ENCODE assay signal across 10 mouse cellular contexts in genomic region chr1:50962649-50963000, GRCm38 (mm10).
A peak's percentile ranks its signal among the peaks of the same experiment; 100 is the strongest.
DNase-seq lines count a peak whose midpoint lies in the region; ATAC-seq and TF ChIP-seq lines count a peak whose summit lies in the region.
"Had no signal": no experiment of that assay in that cellular context is flagged by ENCODE, and none has a peak within 500 bp of the region (broad histone marks: within the 10 kb centered on the region; RNA-seq: fewer than 3 reads in every experiment).

No protein-coding gene starts in this region.

- no peak overlapping the region for H3K9ac ChIP-seq in heart, embryonic 14.5 days (ENCODE audit: low read length)
- H3K9ac ChIP-seq in CH12.LX (ENCODE audit: insufficient read depth, low read depth), result no peak overlapping the region
- H3K9ac ChIP-seq in embryonic facial prominence, embryonic 15.5 days, result no peak overlapping the region

- TF ChIP-seq POLR2A in CH12.LX (IDR thresholded peaks at IDR 0.05; ENCODE audit: low read depth, low read length), result no peak

- 57% methylated on average over 4 of the region's 4 CpGs for WGBS in heart, embryonic 14.5 days
- 60% methylated on average over 4 of the region's 4 CpGs for WGBS in heart, embryonic 10.5 days
- 51% methylated on average over 4 of the region's 4 CpGs for WGBS in embryonic facial prominence, embryonic 15.5 days

- in situ Hi-C loops in CH12.LX (cut with MboI; ENCODE audit: low pct_ligation_motif_present, low pct_unique_long_range_greater_than_20kb, low sequenced_read_pairs), result loop anchor here (25.0 kb wide), 2 partner anchors 375 to 650 kb away; no protein-coding TSS in a partner anchor

- TF ChIP-seq EP300 in CH12.LX (IDR thresholded peaks at IDR 0.05; ENCODE audit: low read length), result no peak

- H3K27ac ChIP-seq in heart, embryonic 14.5 days (replicated peaks in 1 of 2; ENCODE audit: control insufficient read depth in 1 of 2, insufficient read depth in 1 of 2, low read depth in 2 of 2, low read length in 2 of 2), result no peak overlapping the region
- H3K27ac ChIP-seq in heart, embryonic 10.5 days, result no peak overlapping the region
- H3K27ac ChIP-seq in left cerebral cortex, adult 2 months, result no peak overlapping the region
- no peak overlapping the region for H3K27ac ChIP-seq in CH12.LX (ENCODE audit: insufficient read depth, low read depth)
- H3K27ac ChIP-seq in embryonic facial prominence, embryonic 15.5 days (replicated peaks), result no peak overlapping the region

- H3K36me3 ChIP-seq in heart, embryonic 14.5 days (ENCODE audit: control insufficient read depth, insufficient read depth, low read length), result no peaks in the 10 kb centered on the region
- no peaks in the 10 kb centered on the region for H3K36me3 ChIP-seq in heart, embryonic 10.5 days
- no peaks in the 10 kb centered on the region for H3K36me3 ChIP-seq in CH12.LX (replicated peaks in 1 of 2; ENCODE audit: control insufficient read depth in 1 of 2, insufficient read depth in 1 of 2, low read length in 1 of 2)
- H3K36me3 ChIP-seq in embryonic facial prominence, embryonic 15.5 days, result no peaks in the 10 kb centered on the region

- dilution Hi-C loops in CH12.LX (cut with MboI; ENCODE audit: extremely low pct_ligation_motif_present, extremely low pct_unique_long_range_greater_than_20kb, low sequenced_read_pairs), result no loop called here

- peak overlapping the region; percentile 43 for H3K4me2 ChIP-seq in heart, embryonic 14.5 days (ENCODE audit: low read length)
- H3K4me2 ChIP-seq in CH12.LX (ENCODE audit: insufficient read depth, low read depth, poor library complexity, severe bottlenecking), result peak overlapping the region; percentile 38; the same call in 1 of the 2 replicates
- 0 out of 2 replicates have a peak overlapping the region, but pooled peaks have one; percentile 15 for H3K4me2 ChIP-seq in embryonic facial prominence, embryonic 15.5 days (replicated peaks)

- intact Hi-C loops in left cerebral cortex, adult 2 months (cut with DNase I), result loop anchor here (1.0 to 10.0 kb wide), 5 partner anchors 230 to 635 kb away; partner anchors contain the start of gene Nabp1
- intact Hi-C loops in left cerebral cortex, postnatal 10 days (cut with DNase I), result loop anchor here (2.0 to 10.0 kb wide), 4 partner anchors 222 to 635 kb away; no protein-coding TSS in a partner anchor

- DNase-seq in heart, embryonic 10.5 days (ENCODE audit: low spot score), result no peak
- no peak for DNase-seq in left cerebral cortex, adult 2 months (ENCODE audit: extremely low spot score in 1 of 2, low spot score in 2 of 2)
- no peak for DNase-seq in left cerebral cortex, postnatal 10 days (ENCODE audit: extremely low spot score in 1 of 2, low spot score in 2 of 2)
- no peak for DNase-seq in CH12.LX (ENCODE audit: extremely low read depth)
- no peak for DNase-seq in adrenal gland, adult 18-20 months (ENCODE audit: low spot score in 2 of 2)
- no peak for DNase-seq in testis, postnatal 14 days (ENCODE audit: low spot score)
- DNase-seq: thymus, adult 18-20 months had no signal

- H3K4me3 ChIP-seq in heart, embryonic 14.5 days (ENCODE audit: control insufficient read depth in 1 of 2, insufficient read depth in 1 of 2, low read depth in 1 of 2, low read length in 2 of 2), result no peak overlapping the region
- no peak overlapping the region for H3K4me3 ChIP-seq in heart, embryonic 10.5 days
- H3K4me3 ChIP-seq in left cerebral cortex, adult 2 months, result peak overlapping the region; percentile 29; the same call in 1 of the 2 replicates
- H3K4me3 ChIP-seq in CH12.LX (replicated peaks in 1 of 3; ENCODE audit: low read depth in 2 of 3, low read length in 2 of 3, poor library complexity in 1 of 3), result no peak overlapping the region
- no peak overlapping the region for H3K4me3 ChIP-seq in embryonic facial prominence, embryonic 15.5 days (replicated peaks)

- no peaks in the 10 kb centered on the region for H3K4me1 ChIP-seq in heart, embryonic 14.5 days (ENCODE audit: control insufficient read depth in 2 of 2, insufficient read depth in 2 of 2, low read length in 2 of 2)
- H3K4me1 ChIP-seq in heart, embryonic 10.5 days, result no peaks in the 10 kb centered on the region
- H3K4me1 ChIP-seq in CH12.LX (ENCODE audit: control insufficient read depth in 1 of 2, insufficient read depth in 2 of 2), result peaks cover 0 to 7% of the 10 kb centered on the region in 2 experiments; a peak in 2 of 4 replicates
- no peaks in the 10 kb centered on the region for H3K4me1 ChIP-seq in embryonic facial prominence, embryonic 15.5 days

- no peaks in the 10 kb centered on the region for H3K79me2 ChIP-seq in CH12.LX (replicated peaks; ENCODE audit: control insufficient read depth, extremely low read depth, insufficient read depth, poor library complexity, severe bottlenecking)

- ATAC-seq in heart, embryonic 14.5 days (ENCODE audit: insufficient number of reproducible peaks, insufficient read depth, low FRiP score, low read depth), result no peak
- ATAC-seq in embryonic facial prominence, embryonic 15.5 days (ENCODE audit: insufficient number of reproducible peaks, low FRiP score, low TSS enrichment, low read depth), result no peak
- ATAC-seq: Patski had no signal

- no peak for TF ChIP-seq RAD21 in CH12.LX (IDR thresholded peaks at IDR 0.05; ENCODE audit: low read depth, low read length)

- H3K27me3 ChIP-seq in heart, embryonic 14.5 days (ENCODE audit: control insufficient read depth, insufficient read depth, low read length), result no peaks in the 10 kb centered on the region
- no peaks in the 10 kb centered on the region for H3K27me3 ChIP-seq in heart, embryonic 10.5 days (ENCODE audit: insufficient read depth, poor library complexity, severe bottlenecking)
- H3K27me3 ChIP-seq in CH12.LX (replicated peaks), result no peaks in the 10 kb centered on the region
- H3K27me3 ChIP-seq in embryonic facial prominence, embryonic 15.5 days, result no peaks in the 10 kb centered on the region; the same call in 1 of the 2 replicates
- H3K27me3 ChIP-seq: Patski had no signal

- no peak for TF ChIP-seq CTCF in left cerebral cortex, adult 2 months (IDR thresholded peaks at IDR 0.05)
- TF ChIP-seq CTCF in CH12.LX (conservative IDR thresholded peaks at IDR 0.05 in 1 of 2, IDR thresholded peaks at IDR 0.05 in 1 of 2; ENCODE audit: low read depth in 2 of 2, low read length in 2 of 2), result no peak

- no peaks in the 10 kb centered on the region for H3K9me3 ChIP-seq in heart, embryonic 14.5 days (ENCODE audit: control insufficient read depth, low read length)
- H3K9me3 ChIP-seq in heart, embryonic 10.5 days, result no peaks in the 10 kb centered on the region
- H3K9me3 ChIP-seq in CH12.LX (replicated peaks; ENCODE audit: low read length), result no peaks in the 10 kb centered on the region
- no peaks in the 10 kb centered on the region for H3K9me3 ChIP-seq in embryonic facial prominence, embryonic 15.5 days (replicated peaks)

TF ChIP-seq in CH12.LX, 34 proteins besides CTCF, POLR2A, EP300 and RAD21:
- no peak for TF ChIP-seq MAFK (IDR thresholded peaks at IDR 0.05; ENCODE audit: insufficient replicate concordance, low read length)
- no peak for TF ChIP-seq TBP (conservative IDR thresholded peaks at IDR 0.05; ENCODE audit: low read depth, low read length)
- TF ChIP-seq ZMIZ1 (IDR thresholded peaks at IDR 0.05; ENCODE audit: low read depth, low read length), result no peak
- no peak for TF ChIP-seq POLR2AphosphoS2 (IDR thresholded peaks at IDR 0.05; ENCODE audit: low read depth, low read length)
